Mouse (Mus musculus): ENCODE results near the gene Atrnl1. TPM values are rescaled to one million over a fixed set of nuclear protein-coding genes. Genes with fewer than 3 reads are reported as not detected.

Gene Atrnl1
- polyA plus RNA-seq, 1 experiment from 2014 or later, result 5.0 TPM

DNA sequence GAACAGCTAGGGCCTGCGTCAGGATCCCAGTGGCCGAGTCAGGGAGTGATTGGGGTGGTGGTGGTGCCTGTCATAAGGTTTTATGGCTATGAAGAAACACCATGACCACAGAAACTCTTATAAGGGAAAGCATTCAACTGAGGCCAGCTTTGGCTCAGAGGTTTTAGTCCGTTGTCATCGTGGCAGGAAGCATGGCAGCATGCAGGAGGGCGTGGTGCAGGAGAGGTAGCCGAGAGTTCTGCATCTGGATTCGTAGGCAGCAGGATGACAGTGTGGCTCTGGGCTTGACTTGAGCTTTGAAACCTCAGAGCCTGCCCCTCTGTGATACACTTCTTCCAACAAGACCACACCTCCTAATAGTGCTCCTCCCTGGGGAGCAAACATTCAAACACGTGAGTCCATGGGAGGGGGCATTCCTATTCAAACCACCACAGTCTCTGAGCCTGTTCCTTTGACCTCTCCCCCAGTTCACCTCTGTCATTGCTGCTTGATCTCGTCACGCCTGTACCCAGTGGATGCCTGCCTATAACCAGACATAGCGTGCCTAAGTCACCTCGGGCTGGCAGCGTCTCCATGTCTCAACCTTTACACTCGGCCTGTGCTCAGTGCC is 412.5 kb downstream of the Atrnl1 start:
- 89% methylated on average over 14 of the region's 14 CpGs for WGBS
- H3K4me2 ChIP-seq (ENCODE audit: low read depth, low read length, severe bottlenecking), result no peak overlapping the region
- H3K9me3 ChIP-seq (ENCODE audit: control insufficient read depth, low read length), result no peaks in the 10 kb centered on the region
- H3K36me3 ChIP-seq (ENCODE audit: control insufficient read depth, insufficient read depth, low read length), result no peaks in the 10 kb centered on the region
- H3K9ac ChIP-seq (ENCODE audit: low read length), result no peak overlapping the region
- no peaks in the 10 kb centered on the region; the same call in 1 of the 2 replicates for H3K4me1 ChIP-seq (replicated peaks; ENCODE audit: control insufficient read depth, insufficient read depth, low read length)
- DNase-seq (ENCODE audit: low spot score), result no peak
- H3K27ac ChIP-seq (ENCODE audit: low read depth, low read length), result no peak overlapping the region
- no peak for ATAC-seq (replicated peaks; ENCODE audit: low FRiP score)
- no peaks in the 10 kb centered on the region for H3K27me3 ChIP-seq (ENCODE audit: control insufficient read depth, insufficient read depth, low read length)
- no peak overlapping the region for H3K4me3 ChIP-seq (ENCODE audit: low read depth, low read length)

DNA sequence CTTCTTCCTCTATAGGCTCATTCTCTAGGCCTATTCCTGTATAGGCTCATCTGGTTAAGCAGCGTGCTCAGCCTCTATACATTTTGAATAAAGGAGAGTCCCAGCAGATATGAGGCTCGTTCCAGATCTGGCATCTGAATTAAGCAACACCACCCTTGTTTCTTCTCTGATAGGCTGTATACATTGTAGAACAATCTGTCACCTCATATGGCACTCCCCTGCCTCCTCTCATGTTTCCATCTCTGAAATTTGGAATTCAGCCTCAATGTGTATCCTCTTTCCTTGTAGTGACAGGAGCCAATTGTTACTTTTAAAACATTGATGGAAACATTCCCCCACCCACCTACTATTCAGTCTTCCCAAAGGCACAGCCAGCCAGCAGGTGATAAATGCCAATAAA is 414.2 kb downstream of the Atrnl1 start:
- no peak for DNase-seq (ENCODE audit: low spot score)
- H3K4me2 ChIP-seq (ENCODE audit: low read depth, low read length, severe bottlenecking), result no peak overlapping the region
- no peaks in the 10 kb centered on the region for H3K36me3 ChIP-seq (ENCODE audit: control insufficient read depth, insufficient read depth, low read length)
- H3K27ac ChIP-seq (ENCODE audit: low read depth, low read length), result no peak overlapping the region
- no peak for ATAC-seq (replicated peaks; ENCODE audit: low FRiP score)
- H3K4me3 ChIP-seq (ENCODE audit: low read depth, low read length), result no peak overlapping the region
- no peaks in the 10 kb centered on the region for H3K27me3 ChIP-seq (ENCODE audit: control insufficient read depth, insufficient read depth, low read length)
- H3K9ac ChIP-seq (ENCODE audit: low read length), result no peak overlapping the region
- H3K4me1 ChIP-seq (replicated peaks; ENCODE audit: control insufficient read depth, insufficient read depth, low read length), result no peaks in the 10 kb centered on the region
- H3K9me3 ChIP-seq (ENCODE audit: control insufficient read depth, low read length), result no peaks in the 10 kb centered on the region
- 84% methylated on average over 2 of the region's 2 CpGs for WGBS

DNA sequence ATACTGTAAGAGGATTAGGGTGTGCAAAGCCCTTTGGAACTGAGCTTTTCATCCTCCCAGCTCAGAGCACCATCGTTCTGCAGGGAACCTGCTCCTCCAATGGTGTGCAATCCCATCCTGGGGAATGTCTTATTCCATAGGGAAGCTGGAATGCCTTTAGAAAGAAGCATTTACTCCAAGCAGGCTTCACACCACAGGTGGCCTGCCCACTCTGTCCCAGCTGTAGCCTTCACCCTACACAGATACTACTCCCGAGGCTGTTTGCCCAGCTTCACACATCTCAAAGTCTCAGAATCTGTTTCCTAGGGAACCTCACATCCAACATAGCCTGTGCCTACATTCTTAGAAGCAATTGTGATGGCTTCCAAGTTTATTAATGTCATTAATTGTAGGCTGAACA is 418.8 kb downstream of the Atrnl1 start:
- WGBS, result 32% methylated on average over 2 of the region's 2 CpGs
- Histone ChIP-seq H3K27me3 (ENCODE audit: control insufficient read depth, insufficient read depth, low read length) (no peaks in the 10 kb centered on the region), H3K36me3 (ENCODE audit: control insufficient read depth, insufficient read depth, low read length) (no peaks in the 10 kb centered on the region), H3K4me2 (ENCODE audit: low read depth, low read length, severe bottlenecking) (no peak overlapping the region), H3K4me3 (ENCODE audit: low read depth, low read length) (no peak overlapping the region), H3K27ac (ENCODE audit: low read depth, low read length) (no peak overlapping the region), H3K9me3 (ENCODE audit: control insufficient read depth, low read length) (no peaks in the 10 kb centered on the region; the same call in 1 of the 2 replicates), H3K9ac (ENCODE audit: low read length) (no peak overlapping the region), H3K4me1 (replicated peaks; ENCODE audit: control insufficient read depth, insufficient read depth, low read length) (no peaks in the 10 kb centered on the region)
- ATAC-seq (replicated peaks; ENCODE audit: low FRiP score) (no peak), DNase-seq (ENCODE audit: low spot score) (no peak)

DNA sequence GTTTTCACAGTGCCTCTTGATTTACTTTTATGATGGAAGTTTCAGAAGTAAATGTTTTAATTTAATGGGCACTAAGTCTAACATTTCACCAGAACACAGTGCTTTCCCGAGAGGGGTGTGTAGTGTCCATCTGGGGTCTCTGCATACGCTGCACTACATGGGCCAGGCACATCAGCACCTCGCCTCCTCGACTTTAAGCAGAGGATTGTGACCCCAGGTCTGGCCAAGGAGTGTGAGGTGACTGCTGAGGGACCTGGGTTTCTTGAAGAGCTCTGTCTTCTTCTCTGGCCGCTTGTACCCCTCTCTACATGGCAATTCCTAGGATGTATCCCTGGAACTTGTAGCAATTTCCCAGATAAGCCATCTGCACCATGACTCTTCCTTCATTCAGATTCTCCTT is 422.4 kb downstream of the Atrnl1 start:
- no peak for ATAC-seq (replicated peaks; ENCODE audit: low FRiP score)
- H3K9ac ChIP-seq (ENCODE audit: low read length), result no peak overlapping the region
- H3K4me2 ChIP-seq (ENCODE audit: low read depth, low read length, severe bottlenecking), result no peak overlapping the region

DNA sequence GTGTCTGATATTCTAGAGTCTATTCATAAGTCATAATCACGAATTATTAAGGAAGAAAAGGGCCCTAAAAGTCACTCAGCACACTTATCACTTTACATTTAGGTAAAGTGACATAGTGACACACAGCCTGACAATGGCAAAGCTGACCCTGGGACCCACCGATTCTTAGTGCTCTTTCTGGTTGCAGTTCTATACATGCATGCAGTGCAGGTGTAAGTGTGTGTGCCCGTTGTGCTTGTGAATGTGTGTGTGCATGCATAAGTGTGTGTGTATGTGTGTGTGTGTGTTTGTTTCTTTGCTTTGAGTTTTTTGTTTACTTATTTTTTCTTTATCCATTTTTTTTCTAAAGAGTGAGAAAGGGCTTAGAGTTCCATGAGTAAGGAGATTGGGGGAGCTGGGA is 425.3 kb downstream of the Atrnl1 start:
- Histone ChIP-seq H3K27ac (ENCODE audit: low read depth, low read length) (no peak overlapping the region), H3K9ac (ENCODE audit: low read length) (no peak overlapping the region), H3K4me2 (ENCODE audit: low read depth, low read length, severe bottlenecking) (no peak overlapping the region), H3K4me3 (ENCODE audit: low read depth, low read length) (no peak overlapping the region), H3K27me3 (ENCODE audit: control insufficient read depth, insufficient read depth, low read length) (0 out of 2 replicates have a peak, but pooled peaks cover 2% of the 10 kb centered on the region), H3K4me1 (replicated peaks; ENCODE audit: control insufficient read depth, insufficient read depth, low read length) (no peaks in the 10 kb centered on the region), H3K36me3 (ENCODE audit: control insufficient read depth, insufficient read depth, low read length) (no peaks in the 10 kb centered on the region), H3K9me3 (ENCODE audit: control insufficient read depth, low read length) (no peaks in the 10 kb centered on the region)
- DNase-seq (ENCODE audit: low spot score) (no peak), ATAC-seq (replicated peaks; ENCODE audit: low FRiP score) (no peak)
- WGBS, result 80% methylated on average over 3 of the region's 3 CpGs

More for the DNA sequence above, 422.4 kb downstream of the Atrnl1 start:
- no peak for DNase-seq (ENCODE audit: low spot score)
- Histone ChIP-seq H3K9me3 (ENCODE audit: control insufficient read depth, low read length) (no peaks in the 10 kb centered on the region; the same call in 1 of the 2 replicates), H3K27ac (ENCODE audit: low read depth, low read length) (no peak overlapping the region), H3K27me3 (ENCODE audit: control insufficient read depth, insufficient read depth, low read length) (no peaks in the 10 kb centered on the region), H3K4me1 (replicated peaks; ENCODE audit: control insufficient read depth, insufficient read depth, low read length) (no peaks in the 10 kb centered on the region), H3K4me3 (ENCODE audit: low read depth, low read length) (no peak overlapping the region), H3K36me3 (ENCODE audit: control insufficient read depth, insufficient read depth, low read length) (no peaks in the 10 kb centered on the region)
- 91% methylated on average over 5 of the region's 5 CpGs for WGBS

DNA sequence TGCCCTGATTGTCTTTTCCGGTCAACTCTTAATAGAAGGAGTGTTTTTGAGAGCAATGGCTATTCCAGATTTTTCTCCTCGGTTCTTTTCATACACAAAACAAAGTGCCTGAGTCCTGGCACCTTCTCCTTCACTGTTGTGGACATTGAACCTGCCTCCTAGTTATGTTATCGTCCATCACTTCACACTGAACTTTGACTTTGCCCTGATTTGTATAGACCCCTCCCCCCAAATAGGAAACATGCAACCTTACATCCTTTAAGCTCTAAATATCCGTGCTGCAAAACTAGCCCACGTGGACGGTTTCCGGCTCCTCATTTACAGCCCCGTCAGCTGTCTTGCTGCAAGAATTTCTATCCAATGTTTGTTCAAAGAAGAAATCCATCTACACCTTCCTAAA is 432.3 kb downstream of the Atrnl1 start:
- 89% methylated on average over 8 of the region's 8 CpGs for WGBS
- no peaks in the 10 kb centered on the region for H3K36me3 ChIP-seq (ENCODE audit: control insufficient read depth, insufficient read depth, low read length)
- 0 out of 2 replicates have a peak, but pooled peaks cover 2% of the 10 kb centered on the region for H3K27me3 ChIP-seq (ENCODE audit: control insufficient read depth, insufficient read depth, low read length)
- no peak overlapping the region for H3K4me3 ChIP-seq (ENCODE audit: low read depth, low read length)
- ATAC-seq (replicated peaks; ENCODE audit: low FRiP score) (no peak), DNase-seq (ENCODE audit: low spot score) (no peak)
- no peak overlapping the region for H3K27ac ChIP-seq (ENCODE audit: low read depth, low read length)
- H3K9ac ChIP-seq (ENCODE audit: low read length), result no peak overlapping the region
- H3K9me3 ChIP-seq (ENCODE audit: control insufficient read depth, low read length), result no peaks in the 10 kb centered on the region
- H3K4me1 ChIP-seq (replicated peaks; ENCODE audit: control insufficient read depth, insufficient read depth, low read length), result no peaks in the 10 kb centered on the region
- no peak overlapping the region for H3K4me2 ChIP-seq (ENCODE audit: low read depth, low read length, severe bottlenecking)

DNA sequence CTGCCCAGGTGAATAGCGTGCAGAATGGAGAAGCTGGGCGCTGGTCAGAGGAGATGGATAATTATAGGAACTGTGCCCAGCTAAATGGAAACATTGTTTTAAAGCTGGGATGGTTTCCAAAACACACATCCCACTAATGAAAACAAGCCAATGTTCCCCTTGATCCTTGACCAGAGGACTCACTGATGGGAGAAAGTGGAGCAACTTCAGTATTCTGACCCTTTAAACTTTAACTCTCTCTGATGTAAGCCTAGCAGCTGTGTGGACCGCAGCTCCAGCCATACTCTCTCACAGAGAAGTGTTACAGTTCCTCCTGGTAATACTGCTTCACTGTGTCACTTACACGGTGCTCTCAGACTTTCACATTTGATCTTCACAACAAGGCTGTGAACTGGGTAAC is 432.7 kb downstream of the Atrnl1 start:
- Histone ChIP-seq H3K4me2 (ENCODE audit: low read depth, low read length, severe bottlenecking) (no peak overlapping the region), H3K27me3 (ENCODE audit: control insufficient read depth, insufficient read depth, low read length) (0 out of 2 replicates have a peak, but pooled peaks cover 2% of the 10 kb centered on the region), H3K9ac (ENCODE audit: low read length) (no peak overlapping the region), H3K27ac (ENCODE audit: low read depth, low read length) (no peak overlapping the region), H3K4me3 (ENCODE audit: low read depth, low read length) (no peak overlapping the region), H3K9me3 (ENCODE audit: control insufficient read depth, low read length) (no peaks in the 10 kb centered on the region), H3K36me3 (ENCODE audit: control insufficient read depth, insufficient read depth, low read length) (no peaks in the 10 kb centered on the region), H3K4me1 (replicated peaks; ENCODE audit: control insufficient read depth, insufficient read depth, low read length) (no peaks in the 10 kb centered on the region)
- 83% methylated on average over 4 of the region's 4 CpGs for WGBS
- DNase-seq (ENCODE audit: low spot score) (no peak), ATAC-seq (replicated peaks; ENCODE audit: low FRiP score) (no peak)

DNA sequence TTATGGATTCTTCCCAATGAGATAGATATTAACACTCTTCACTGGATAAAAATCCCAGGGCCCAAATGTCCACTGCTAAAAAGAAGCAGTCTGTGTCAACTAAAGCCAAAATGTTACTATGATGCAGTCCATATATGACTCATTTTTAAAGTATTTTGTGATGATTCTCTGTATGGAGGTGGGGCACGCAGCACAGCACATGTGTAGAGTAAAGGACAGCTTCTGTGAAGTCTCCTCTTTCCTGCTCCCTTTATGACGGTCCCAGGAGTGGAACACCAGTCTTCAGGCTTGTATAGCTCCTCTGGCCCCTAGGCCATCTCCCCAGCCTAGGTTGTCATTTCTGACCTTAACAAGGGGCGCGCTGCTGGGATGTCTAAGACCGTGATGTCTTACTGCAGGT is 434.0 kb downstream of the Atrnl1 start:
- H3K4me3 ChIP-seq (ENCODE audit: low read depth, low read length), result no peak overlapping the region
- H3K4me1 ChIP-seq (replicated peaks; ENCODE audit: control insufficient read depth, insufficient read depth, low read length), result no peaks in the 10 kb centered on the region
- no peak for DNase-seq (ENCODE audit: low spot score)
- H3K9ac ChIP-seq (ENCODE audit: low read length), result no peak overlapping the region
- no peak overlapping the region for H3K27ac ChIP-seq (ENCODE audit: low read depth, low read length)
- H3K4me2 ChIP-seq (ENCODE audit: low read depth, low read length, severe bottlenecking), result no peak overlapping the region
- no peaks in the 10 kb centered on the region for H3K36me3 ChIP-seq (ENCODE audit: control insufficient read depth, insufficient read depth, low read length)
- H3K27me3 ChIP-seq (ENCODE audit: control insufficient read depth, insufficient read depth, low read length), result 0 out of 2 replicates have a peak, but pooled peaks cover 2% of the 10 kb centered on the region
- WGBS, result 94% methylated on average over 5 of the region's 5 CpGs
- no peaks in the 10 kb centered on the region for H3K9me3 ChIP-seq (ENCODE audit: control insufficient read depth, low read length)
- no peak for ATAC-seq (replicated peaks; ENCODE audit: low FRiP score)

DNA sequence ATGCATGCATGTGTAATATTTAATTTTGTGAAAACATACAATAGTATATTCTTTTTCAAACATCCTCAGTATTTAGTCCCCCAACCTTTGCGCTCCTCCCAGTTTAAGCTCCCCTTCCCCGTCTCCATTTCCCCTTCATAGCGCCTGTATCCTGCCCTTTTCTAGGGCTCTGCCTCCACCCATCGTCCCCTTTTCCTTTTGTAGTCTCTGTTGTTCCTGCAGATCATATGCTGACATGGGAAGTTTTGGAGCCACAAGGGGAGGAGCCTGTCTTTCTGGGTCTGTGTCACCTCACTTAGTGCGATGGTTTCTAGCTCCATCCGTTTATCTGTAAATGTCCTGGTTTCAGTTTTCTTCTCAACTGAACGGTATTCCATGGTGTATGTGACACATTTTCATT is 435.8 kb downstream of the Atrnl1 start:
- DNase-seq (ENCODE audit: low spot score), result no peak
- 84% methylated on average over 7 of the region's 7 CpGs for WGBS

More for the DNA sequence above, 435.8 kb downstream of the Atrnl1 start:
- Histone ChIP-seq H3K9me3 (ENCODE audit: control insufficient read depth, low read length) (no peaks in the 10 kb centered on the region), H3K36me3 (ENCODE audit: control insufficient read depth, insufficient read depth, low read length) (no peaks in the 10 kb centered on the region), H3K27ac (ENCODE audit: low read depth, low read length) (no peak overlapping the region), H3K4me1 (replicated peaks; ENCODE audit: control insufficient read depth, insufficient read depth, low read length) (0 out of 2 replicates have a peak, but pooled peaks cover 2% of the 10 kb centered on the region), H3K27me3 (ENCODE audit: control insufficient read depth, insufficient read depth, low read length) (no peaks in the 10 kb centered on the region), H3K4me3 (ENCODE audit: low read depth, low read length) (no peak overlapping the region), H3K4me2 (ENCODE audit: low read depth, low read length, severe bottlenecking) (no peak overlapping the region), H3K9ac (ENCODE audit: low read length) (no peak overlapping the region)
- ATAC-seq (replicated peaks; ENCODE audit: low FRiP score), result no peak

Data from forebrain, embryonic 11.5 days (tissue).